Mouse (Mus musculus) CH12.LX (cell line): Measurements from ENCODE around the gene Frzb. TPM values are rescaled to one million over a fixed set of nuclear protein-coding genes. Genes with fewer than 3 reads are reported as not detected.

Source experiments
- DNase-seq: peaks from one replicate; pipeline ENCODE4 v3.0.0-alpha.2; 2013; ENCODE audit errors: extremely low read depth
- H3K27ac ChIP-seq: 2 replicates; pipeline ENCODE4 v1.5.1; 2012; ENCODE audit warnings: low read depth, mild to moderate bottlenecking, control low read depth, moderate library complexity; ENCODE audit not compliant: insufficient read depth
- H3K27me3 ChIP-seq: replicated peaks from 2 replicates; pipeline ENCODE3; 2012; ENCODE audit warnings: inconsistent platforms
- H3K36me3 ChIP-seq, 2 experiments: replicated peaks in 1 of 2; 2 replicates each; pipeline versions ENCODE3 to v1.6.1; 2012; ENCODE audit warnings: inconsistent platforms in 1 of 2, low read length in 1 of 2, mild to moderate bottlenecking in 1 of 2, mixed read lengths in 1 of 2, moderate library complexity in 1 of 2; ENCODE audit not compliant: control insufficient read depth in 1 of 2, insufficient read depth in 1 of 2
- H3K4me1 ChIP-seq, 2 experiments: 2 replicates each; pipeline ENCODE4 v1.6.1; 2012; ENCODE audit warnings: inconsistent platforms in 1 of 2, moderate library complexity in 1 of 2; ENCODE audit not compliant: insufficient read depth in 2 of 2, control insufficient read depth in 1 of 2
- H3K4me2 ChIP-seq: 2 replicates; pipeline ENCODE4 v1.6.1; 2012; ENCODE audit warnings: low read depth, mild to moderate bottlenecking, control low read depth; ENCODE audit not compliant: poor library complexity, insufficient read depth, severe bottlenecking
- H3K4me3 ChIP-seq, 3 experiments: fragments of 150-350 bp in 1 of 3; sonication (generic) in 1 of 3; replicated peaks in 1 of 3; 2 replicates each; pipeline versions ENCODE3 to v1.5.1; 2011 to 2012; ENCODE audit warnings: low read depth in 2 of 3, low read length in 2 of 3, mild to moderate bottlenecking in 2 of 3, moderate library complexity in 2 of 3, control low read depth in 1 of 3, improper control_type of control experiment in 1 of 3, inconsistent platforms in 1 of 3, mixed read lengths in 1 of 3; ENCODE audit not compliant: poor library complexity in 1 of 3
- H3K79me2 ChIP-seq: replicated peaks from 2 replicates; pipeline ENCODE4 v1.6.1; 2012; ENCODE audit warnings: mild to moderate bottlenecking, moderate library complexity; ENCODE audit not compliant: control insufficient read depth, poor library complexity, insufficient read depth, severe bottlenecking; ENCODE audit errors: extremely low read depth
- H3K9ac ChIP-seq: 2 replicates; pipeline ENCODE4 v1.6.1; 2012; ENCODE audit warnings: low read depth, mild to moderate bottlenecking, control low read depth, moderate library complexity; ENCODE audit not compliant: insufficient read depth
- H3K9me3 ChIP-seq: replicated peaks from 2 replicates; pipeline ENCODE3; 2012; ENCODE audit warnings: low read length, inconsistent platforms, mixed read lengths
- E2F4 ChIP-seq: IDR thresholded peaks from 2 replicates; pipeline ENCODE4 v1.6.1; 2011; ENCODE audit warnings: low read depth, low read length, improper control_type of control experiment; ENCODE audit not compliant: insufficient replicate concordance
- dilution Hi-C: fragments of 300-500 bp; cut with MboI; formaldehyde crosslinking; loops from 2 replicates; pipeline ENCODE4 v1.14.3; 2020; ENCODE audit warnings: low sequenced_read_pairs; ENCODE audit not compliant: extremely low pct_unique_long_range_greater_than_20kb, extremely low pct_ligation_motif_present
- in situ Hi-C: fragments of 300-500 bp; cut with MboI; formaldehyde crosslinking; loops from 3 replicates; pipeline ENCODE4 v1.14.3; 2019; ENCODE audit warnings: low sequenced_read_pairs, low pct_ligation_motif_present, low pct_unique_long_range_greater_than_20kb, mixed read lengths
- polyA plus RNA-seq: library from polyadenylated mRNA; unstranded; fragments of >175 nt; gene quantifications from 2 replicates; pipeline ENCODE4 v1.2.1, GENCODE M21; 2012; ENCODE audit warnings: low read depth; ENCODE audit not compliant: insufficient read length
- total RNA-seq, 2 experiments: library from RNA; depleted of rRNA; stranded (reverse); fragments of 300-350 nt in 1 of 2; fragments of >200 nt in 1 of 2; gene quantifications; 2 replicates each; pipeline ENCODE4 v1.2.3; 2012 to 2014

Frzb gene
- total and polyA plus RNA-seq, 3 experiments = not detected

DNA sequence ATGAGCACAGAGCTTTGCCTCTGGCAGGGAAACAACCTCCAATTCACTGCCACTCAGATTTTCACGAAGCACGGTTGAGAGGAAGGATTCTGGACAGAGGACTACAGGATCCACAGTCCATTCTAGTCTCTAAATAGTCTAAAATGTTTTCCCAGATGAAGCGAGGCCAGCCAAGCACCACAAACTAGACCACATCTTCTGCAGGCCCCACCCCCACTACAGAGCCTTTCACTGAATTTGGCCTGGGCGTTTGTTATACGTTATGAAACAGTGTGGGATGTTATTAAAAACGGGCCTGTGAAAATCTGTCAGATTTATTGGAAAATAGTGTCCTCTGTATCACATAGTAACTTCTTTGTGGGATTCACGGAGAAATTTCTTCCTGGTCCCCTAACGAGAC lies 76.0 kb downstream of the Frzb start:
- Histone ChIP-seq H3K4me3 (no peak overlapping the region), H3K4me2 (no peak overlapping the region), H3K36me3 (no peaks in the 10 kb centered on the region), H3K9me3 (no peaks in the 10 kb centered on the region), H3K9ac (no peak overlapping the region), H3K79me2 (no peaks in the 10 kb centered on the region), H3K4me1 (peaks cover 0 to 6% of the 10 kb centered on the region in 2 experiments; a peak in 1 of 4 replicates), H3K27me3 (no peaks in the 10 kb centered on the region)
- no peak for DNase-seq
- in situ Hi-C loops (no loop called here), dilution Hi-C loops (no loop called here)
- TF ChIP-seq E2F4 = no peak
- TF ChIP-seq, all 38 proteins: peak for 0
- no peak overlapping the region for H3K27ac ChIP-seq

Other genes starting within 250 kb of the Frzb start
- gene Prdx6b, start 155.2 kb downstream of the Frzb start, total RNA-seq (2012; rRNA removed) = not detected in 2 replicates
- gene Prdx6b, start 155.2 kb downstream of the Frzb start, total RNA-seq (2014; rRNA removed) = not detected in 2 replicates
- not detected in 2 replicates for gene Prdx6b, start 155.2 kb downstream of the Frzb start, polyA plus RNA-seq
- 48.3 and 53.6 TPM in 2 replicates for gene Dnajc10, start 132.2 kb downstream of the Frzb start, total RNA-seq (2012; rRNA removed)
- 81.3 and 87.7 TPM in 2 replicates for gene Dnajc10, start 132.2 kb downstream of the Frzb start, total RNA-seq (2014; rRNA removed)
- gene Dnajc10, start 132.2 kb downstream of the Frzb start, polyA plus RNA-seq = 57.9 and 65.1 TPM in 2 replicates
- gene Nckap1, start 133.8 kb upstream of the Frzb start, total RNA-seq (2012; rRNA removed) = 3.9 and 4.2 TPM in 2 replicates
- 6.8 and 7.6 TPM in 2 replicates for gene Nckap1, start 133.8 kb upstream of the Frzb start, total RNA-seq (2014; rRNA removed)
- gene Nckap1, start 133.8 kb upstream of the Frzb start, polyA plus RNA-seq = 7.1 and 7.7 TPM in 2 replicates
- gene Dusp19, start 169.4 kb upstream of the Frzb start, total RNA-seq (2012; rRNA removed) = 19.0 TPM in 2 replicates
- gene Dusp19, start 169.4 kb upstream of the Frzb start, total RNA-seq (2014; rRNA removed) = 27.3 and 29.8 TPM in 2 replicates
- 22.7 and 23.1 TPM in 2 replicates for gene Dusp19, start 169.4 kb upstream of the Frzb start, polyA plus RNA-seq
- gene Nup35, start 169.6 kb upstream of the Frzb start, total RNA-seq (2012; rRNA removed) = 37.9 and 51.0 TPM in 2 replicates
- gene Nup35, start 169.6 kb upstream of the Frzb start, total RNA-seq (2014; rRNA removed) = 134 and 161 TPM in 2 replicates
- 49.0 and 53.2 TPM in 2 replicates for gene Nup35, start 169.6 kb upstream of the Frzb start, polyA plus RNA-seq